Mouse (Mus musculus): Measurements from ENCODE around the gene Nkiras2.

DNA sequence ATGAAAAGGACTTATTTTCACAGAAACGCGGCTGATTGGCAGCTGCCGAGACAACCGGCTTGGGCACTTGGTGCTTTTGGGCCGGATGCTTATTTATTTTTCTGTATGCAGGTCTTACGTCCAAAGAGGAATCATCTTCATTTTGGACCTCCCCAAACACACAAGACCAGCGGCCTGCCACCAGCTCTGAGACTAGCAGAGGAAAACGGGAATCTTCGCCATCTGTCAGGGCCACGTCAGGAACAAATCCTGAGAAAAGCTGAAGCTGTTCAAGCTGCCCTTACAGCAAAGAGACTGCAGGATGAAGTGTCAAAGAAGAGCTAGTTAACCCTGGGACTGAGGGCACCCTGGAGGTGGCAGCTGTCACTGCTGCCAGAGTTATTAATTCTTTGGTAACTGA lies 13.6 kb upstream of the Nkiras2 start:
- no peak for TF ChIP-seq CTCF (IDR thresholded peaks at IDR 0.05; ENCODE audit: low read depth)
- no peak for TF ChIP-seq EP300 (IDR thresholded peaks at IDR 0.05; ENCODE audit: low read depth)

All from liver, embryonic 14.5 days (tissue).